Mouse (Mus musculus): ENCODE data around the gene Neurod1.

DNA sequence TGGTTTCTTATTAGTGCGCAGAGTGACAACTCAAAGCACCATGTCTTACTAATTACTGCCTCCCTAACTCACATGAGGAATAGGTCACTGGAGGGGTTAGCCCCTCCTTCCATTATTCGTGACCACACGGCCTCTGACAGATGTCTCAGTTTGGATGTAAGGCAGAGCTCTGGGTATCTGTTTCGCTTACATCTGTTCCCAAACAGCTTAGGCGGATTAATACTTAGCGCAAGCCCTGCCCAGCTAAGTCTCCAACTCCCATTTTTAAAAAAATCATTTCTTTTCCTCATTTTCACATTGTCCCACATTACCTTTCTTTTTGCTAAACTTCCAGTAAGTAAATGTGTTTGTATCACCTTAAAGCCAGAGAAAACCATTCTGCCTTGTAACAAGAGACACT is 34.9 kb downstream of the Neurod1 start:
- no peak for TF ChIP-seq CTCF (IDR thresholded peaks at IDR 0.05; ENCODE audit: insufficient read depth, low read length)
- no peak for TF ChIP-seq POLR2A (IDR thresholded peaks at IDR 0.05; ENCODE audit: borderline replicate concordance, extremely low read depth, low read depth, low read length)
